Mouse (Mus musculus) hindbrain, embryonic 14.5 days (tissue): ENCODE measurements around the gene Tipin. TPM values are rescaled to one million over a fixed set of nuclear protein-coding genes. Genes with fewer than 3 reads are reported as not detected.
"Not testable (repeated sequence)": the region's sequence is repeated elsewhere in the genome, so short reads cannot be mapped to it uniquely, and the experiment has no call there.

Experiments
- ATAC-seq: fragments of 200-750 bp; cut with Nextera tagmentation; 2 replicates; pipeline ENCODE4 v1.8.0; 2017; ENCODE audit warnings: moderate number of reproducible peaks, mild to moderate bottlenecking, moderate TSS enrichment, moderate library complexity; ENCODE audit not compliant: low FRiP score
- DNase-seq: peaks from one replicate; pipeline ENCODE4 v3.0.0-alpha.2; 2015; ENCODE audit warnings: low spot score
- H3K27ac ChIP-seq: fragments of 300-500 bp; sonication (generic); 2 replicates; pipeline ENCODE4 v1.5.1; 2014; ENCODE audit warnings: mild to moderate bottlenecking, moderate library complexity
- H3K27me3 ChIP-seq: fragments of 300-500 bp; sonication (generic); 2 replicates; pipeline ENCODE4 v1.6.1; 2014; ENCODE audit warnings: mild to moderate bottlenecking, low read length, mixed read lengths; ENCODE audit not compliant: control insufficient read depth, insufficient read depth
- H3K36me3 ChIP-seq: fragments of 300-500 bp; sonication (generic); replicated peaks from 2 replicates; pipeline ENCODE4 v1.6.1; 2014; ENCODE audit not compliant: control insufficient read depth, insufficient read depth
- H3K4me1 ChIP-seq: fragments of 300-500 bp; sonication (generic); replicated peaks from 2 replicates; pipeline ENCODE4 v1.6.1; 2014; ENCODE audit warnings: antibody characterized with exemption, low read length, mixed read lengths; ENCODE audit not compliant: control insufficient read depth, insufficient read depth
- H3K4me2 ChIP-seq: fragments of 300-500 bp; sonication (generic); replicated peaks from 2 replicates; pipeline ENCODE4 v1.6.1; 2014; ENCODE audit warnings: mild to moderate bottlenecking, moderate library complexity
- H3K4me3 ChIP-seq: fragments of 300-500 bp; sonication (generic); replicated peaks from 2 replicates; pipeline ENCODE4 v1.5.1; 2014; ENCODE audit warnings: mild to moderate bottlenecking, low read length
- H3K9ac ChIP-seq: fragments of 300-500 bp; sonication (generic); 2 replicates; pipeline ENCODE4 v1.6.1; 2014
- H3K9me3 ChIP-seq: fragments of 300-500 bp; sonication (generic); 2 replicates; pipeline ENCODE4 v1.6.1; 2016; ENCODE audit warnings: low read length; ENCODE audit not compliant: control insufficient read depth
- WGBS: fragments of 180-500 bp; shearing (Covaris S2); extraction: QIAGEN DNeasy Blood & Tissue Kit; methylation state at CpG from one replicate; pipeline ENCODE4 v1.1.7; 2014; 5-methylcytosine and 5-hydroxymethylcytosine counted together
- polyA plus RNA-seq: library from polyadenylated mRNA; unstranded; fragments of >200 nt; fragmentation: Nextera tagmentation; extraction: Ambion mirVana; gene quantifications from 2 replicates; pipeline ENCODE4 v1.2.1, GENCODE M21; 2014

Gene Tipin
- polyA plus RNA-seq, 1 experiment from 2014 or later, result 73.3 TPM

GRCm38 (mm10) chr9:64281781-64282178 lies 399 bp downstream of the Tipin start:
- under 1% methylated on average over 23 of the region's 24 CpGs for WGBS
- no peak for DNase-seq
- H3K4me1 ChIP-seq, result peaks cover 6% of the 10 kb centered on the region; the same call in 1 of the 2 replicates

GRCm38 (mm10) chr9:64282404-64282987 lies 1.1 kb downstream of the Tipin start:
- WGBS, result 72% methylated on average over 5 of the region's 5 CpGs
- peak overlapping the region; percentile 68 for H3K4me2 ChIP-seq
- ATAC-seq, result no peak
- peaks cover 6% of the 10 kb centered on the region; the same call in 1 of the 2 replicates for H3K4me1 ChIP-seq
- H3K27me3 ChIP-seq, result no peaks in the 10 kb centered on the region
- H3K4me3 ChIP-seq, result peak overlapping the region; percentile 74
- H3K9me3 ChIP-seq, result no peaks in the 10 kb centered on the region
- no peak overlapping the region for H3K27ac ChIP-seq
- DNase-seq, result no peak
- H3K36me3 ChIP-seq, result no peaks in the 10 kb centered on the region
- peak overlapping the region; percentile 81; the same call in 1 of the 2 replicates for H3K9ac ChIP-seq

More at GRCm38 (mm10) chr9:64281781-64282178, 399 bp downstream of the Tipin start:
- Histone ChIP-seq H3K27me3 (no peaks in the 10 kb centered on the region), H3K9me3 (no peaks in the 10 kb centered on the region), H3K27ac (peak overlapping the region; percentile 81), H3K9ac (peak overlapping the region; percentile 81), H3K36me3 (no peaks in the 10 kb centered on the region), H3K4me2 (peak overlapping the region; percentile 68), H3K4me3 (peak overlapping the region; percentile 74)
- ATAC-seq, result peak; percentile 90

GRCm38 (mm10) chr9:64303086-64303485 lies 21.7 kb downstream of the Tipin start:
- 94% methylated on average over 4 of the region's 4 CpGs for WGBS
- H3K4me3 ChIP-seq, H3K9ac ChIP-seq, H3K27me3 ChIP-seq, H3K4me1 ChIP-seq, H3K4me2 ChIP-seq, DNase-seq, H3K27ac ChIP-seq, ATAC-seq, H3K9me3 ChIP-seq: not testable (repeated sequence)
- peaks cover 71% of the 10 kb centered on the region for H3K36me3 ChIP-seq

GRCm38 (mm10) chr9:64306476-64307312 lies 25.3 kb downstream of the Tipin start:
- H3K9me3 ChIP-seq, result no peaks in the 10 kb centered on the region
- no peak overlapping the region for H3K9ac ChIP-seq
- peaks cover 79% of the 10 kb centered on the region for H3K36me3 ChIP-seq
- H3K4me1 ChIP-seq, result no peaks in the 10 kb centered on the region
- H3K4me3 ChIP-seq, result no peak overlapping the region
- 87% methylated on average over 6 of the region's 6 CpGs for WGBS
- H3K4me2 ChIP-seq, result no peak overlapping the region
- no peak overlapping the region for H3K27ac ChIP-seq
- H3K27me3 ChIP-seq, result no peaks in the 10 kb centered on the region
- ATAC-seq (no peak), DNase-seq (no peak)

GRCm38 (mm10) chr9:64310996-64311785 lies 29.8 kb downstream of the Tipin start:
- no peak overlapping the region for H3K4me3 ChIP-seq
- no peak overlapping the region for H3K27ac ChIP-seq
- no peaks in the 10 kb centered on the region for H3K9me3 ChIP-seq
- ATAC-seq (no peak), DNase-seq (no peak)
- H3K27me3 ChIP-seq, result no peaks in the 10 kb centered on the region
- no peak overlapping the region for H3K9ac ChIP-seq
- WGBS, result 83% methylated on average over 16 of the region's 16 CpGs
- peaks cover 54% of the 10 kb centered on the region for H3K36me3 ChIP-seq
- no peak overlapping the region for H3K4me2 ChIP-seq
- H3K4me1 ChIP-seq, result no peaks in the 10 kb centered on the region

- H3K9ac ChIP-seq, result no peak overlapping the region
- H3K36me3 ChIP-seq, result peaks cover 52% of the 10 kb centered on the region
- H3K9me3 ChIP-seq, result no peaks in the 10 kb centered on the region
- ATAC-seq, result no peak
- no peak overlapping the region for H3K27ac ChIP-seq
- no peak overlapping the region for H3K4me2 ChIP-seq
- no peak for DNase-seq
- H3K27me3 ChIP-seq, result no peaks in the 10 kb centered on the region
- WGBS, result 32% methylated on average over 1 of the region's 1 CpGs
- H3K4me1 ChIP-seq, result no peaks in the 10 kb centered on the region
- H3K4me3 ChIP-seq, result no peak overlapping the region
Observed at GRCm38 (mm10) chr9:64312128-64312527, 30.7 kb downstream of the Tipin start.

- ATAC-seq, result no peak
Observed at GRCm38 (mm10) chr9:64314696-64315095, 33.3 kb downstream of the Tipin start.

GRCm38 (mm10) chr9:64316986-64317385 lies 35.6 kb downstream of the Tipin start:
- 95% methylated on average over 5 of the region's 5 CpGs for WGBS
- no peak for DNase-seq
- Histone ChIP-seq H3K9me3 (no peaks in the 10 kb centered on the region), H3K27me3 (no peaks in the 10 kb centered on the region), H3K4me2 (no peak overlapping the region), H3K36me3 (peaks cover 57% of the 10 kb centered on the region), H3K4me1 (no peaks in the 10 kb centered on the region), H3K9ac (no peak overlapping the region), H3K27ac (no peak overlapping the region), H3K4me3 (no peak overlapping the region)
- ATAC-seq, result no peak

More at GRCm38 (mm10) chr9:64314696-64315095, 33.3 kb downstream of the Tipin start:
- Histone ChIP-seq H3K4me2 (no peak overlapping the region), H3K27ac (no peak overlapping the region), H3K36me3 (peaks cover 52% of the 10 kb centered on the region), H3K4me1 (no peaks in the 10 kb centered on the region), H3K9ac (no peak overlapping the region), H3K27me3 (no peaks in the 10 kb centered on the region), H3K9me3 (no peaks in the 10 kb centered on the region), H3K4me3 (no peak overlapping the region)
- no peak for DNase-seq
- WGBS, result 95% methylated on average over 6 of the region's 6 CpGs

- Histone ChIP-seq H3K9me3 (no peaks in the 10 kb centered on the region), H3K4me2 (no peak overlapping the region), H3K27me3 (no peaks in the 10 kb centered on the region), H3K4me1 (no peaks in the 10 kb centered on the region), H3K27ac (no peak overlapping the region), H3K9ac (no peak overlapping the region), H3K36me3 (peaks cover 80% of the 10 kb centered on the region), H3K4me3 (no peak overlapping the region)
- no peak for ATAC-seq
- 97% methylated on average over 7 of the region's 7 CpGs for WGBS
- no peak for DNase-seq
Observed at GRCm38 (mm10) chr9:64323976-64324375, 42.6 kb downstream of the Tipin start.
